Mouse (Mus musculus) spleen, adult 18-20 months (tissue): ENCODE results near the gene Dda1.
A peak's percentile ranks its signal among the peaks of the same experiment; 100 is the strongest.
"Not testable (repeated sequence)": the region's sequence is repeated elsewhere in the genome, so short reads cannot be mapped to it uniquely, and the experiment has no call there.

Experiments used
- DNase-seq, 2 experiments: peaks; one replicate each; pipeline ENCODE4 v3.0.0; 2022; ENCODE audit warnings: mixed read lengths in 2 of 2

The Dda1 gene

DNA sequence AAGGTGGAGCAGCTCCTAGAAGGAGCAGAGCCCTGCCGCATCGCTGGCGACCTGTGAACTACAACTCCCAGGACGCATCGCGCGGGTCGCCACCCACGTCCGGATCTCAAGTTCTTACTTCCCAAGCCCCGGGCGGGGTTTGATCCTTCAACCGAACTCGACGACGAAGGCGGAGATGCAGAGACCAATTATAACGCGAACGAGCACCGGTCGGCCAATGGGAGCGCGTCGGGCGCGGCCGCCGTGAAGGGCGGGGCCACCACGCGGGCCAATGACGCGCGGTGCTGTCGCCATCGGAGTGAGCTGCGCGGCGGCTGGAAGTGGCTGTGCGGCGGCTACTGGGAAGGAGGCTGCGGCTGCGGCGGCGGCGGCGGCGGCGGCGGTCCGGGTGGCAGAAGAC, at the start of gene Dda1:
TSS of gene Dda1 (plus strand) at position 284 of the 400 bp plus-strand sequence.
- peak; percentile 91 to 95 for DNase-seq

DNA sequence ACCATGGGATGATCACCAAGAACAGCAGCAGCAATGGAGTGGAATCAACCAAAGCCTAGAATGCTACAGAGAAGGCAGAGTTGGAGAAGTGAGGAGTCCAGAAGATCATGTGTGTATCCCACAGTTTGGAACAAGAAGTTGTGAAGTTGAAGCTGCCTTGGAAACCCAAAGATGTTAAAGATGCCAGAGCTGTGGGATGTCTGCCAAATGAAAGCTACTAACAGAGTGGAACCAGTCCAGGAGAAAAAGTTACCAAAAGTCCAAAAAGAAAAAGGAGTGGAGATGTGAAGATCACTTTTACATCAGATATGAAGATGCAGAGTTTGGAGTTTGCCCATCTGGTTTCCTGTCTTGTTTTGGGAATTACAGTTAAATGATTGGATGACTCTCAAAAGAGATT, 46.9 kb upstream of the Dda1 start:
- DNase-seq = no peak

DNA sequence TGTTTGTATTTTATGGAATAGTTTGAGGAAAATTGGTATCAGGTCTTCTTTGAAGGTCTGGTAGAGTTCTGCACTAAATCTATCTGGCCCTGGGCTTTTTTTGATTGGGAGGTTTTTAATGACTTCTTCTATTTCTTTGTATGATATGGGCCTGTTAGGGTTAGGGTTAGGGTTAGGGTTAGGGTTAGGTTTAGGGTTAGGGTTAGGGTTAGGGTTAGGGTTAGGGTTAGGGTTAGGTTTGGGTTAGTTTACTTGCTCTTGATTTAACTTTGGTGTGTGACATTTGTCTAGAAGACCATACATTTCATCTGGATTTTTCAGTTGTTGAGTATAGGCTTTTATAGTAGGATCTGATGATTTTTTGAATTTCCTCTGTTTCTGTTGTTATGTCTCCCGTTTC, 36.1 kb upstream of the Dda1 start:
- DNase-seq = not testable (repeated sequence)

DNA sequence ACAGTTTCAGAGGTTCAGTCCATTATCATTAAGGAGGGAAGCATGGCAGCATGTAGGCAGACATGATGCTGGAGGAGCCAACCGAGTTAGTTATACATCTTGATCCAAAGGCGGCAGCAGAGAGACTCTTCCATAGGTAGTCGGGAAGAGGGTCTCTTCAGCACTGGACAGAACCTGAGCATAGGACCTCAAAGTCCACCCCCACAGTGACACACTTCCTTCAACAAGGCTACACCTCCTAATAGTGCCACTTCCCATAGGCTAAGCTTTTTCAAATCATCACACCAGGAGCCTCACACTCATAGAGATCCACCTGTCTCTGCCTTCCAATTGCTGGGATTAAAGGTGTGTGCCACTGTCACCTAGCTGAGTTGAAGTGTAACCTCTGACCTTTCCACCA, 32.0 kb upstream of the Dda1 start:
- no peak for DNase-seq

DNA sequence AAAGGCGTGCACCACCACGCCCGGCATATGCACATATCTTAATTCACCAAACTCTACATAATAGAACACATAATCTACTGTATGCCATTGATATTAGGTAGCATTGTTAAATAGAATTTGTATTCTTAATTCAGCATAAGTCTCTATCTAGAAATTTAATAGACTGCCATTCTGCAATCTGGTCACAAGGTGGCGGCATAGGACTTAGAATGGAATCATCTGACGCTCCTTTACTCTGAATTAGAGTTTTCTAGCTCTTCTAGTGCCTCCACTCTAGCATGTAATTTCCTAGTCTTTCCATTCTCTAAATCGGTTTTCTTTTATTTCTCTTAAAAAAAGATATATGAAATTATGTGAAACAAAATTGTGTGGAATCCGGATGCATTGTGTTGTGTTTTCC, 27.6 kb upstream of the Dda1 start:
- peak in 1 of 2 experiments; percentile 35 for DNase-seq

DNA sequence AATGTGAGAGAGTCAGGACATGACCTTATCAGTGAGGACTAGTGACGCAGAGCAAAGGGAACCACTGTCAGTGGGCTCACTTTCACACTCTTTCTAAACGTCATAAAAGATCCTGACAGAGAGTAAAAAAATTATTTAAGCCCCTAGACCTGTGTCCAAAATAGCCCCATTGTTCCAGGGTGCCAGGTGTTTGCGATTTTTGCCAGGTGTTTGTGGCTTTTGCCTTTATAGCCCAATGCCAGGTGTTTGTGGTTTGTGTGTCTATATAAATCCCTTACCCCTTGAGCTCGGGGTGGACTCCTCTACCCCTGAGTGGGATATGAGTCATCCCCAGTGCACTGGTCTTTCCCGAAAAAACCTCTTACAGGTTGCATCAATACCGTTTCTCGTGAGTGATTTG, 23.9 kb upstream of the Dda1 start:
- no peak for DNase-seq

DNA sequence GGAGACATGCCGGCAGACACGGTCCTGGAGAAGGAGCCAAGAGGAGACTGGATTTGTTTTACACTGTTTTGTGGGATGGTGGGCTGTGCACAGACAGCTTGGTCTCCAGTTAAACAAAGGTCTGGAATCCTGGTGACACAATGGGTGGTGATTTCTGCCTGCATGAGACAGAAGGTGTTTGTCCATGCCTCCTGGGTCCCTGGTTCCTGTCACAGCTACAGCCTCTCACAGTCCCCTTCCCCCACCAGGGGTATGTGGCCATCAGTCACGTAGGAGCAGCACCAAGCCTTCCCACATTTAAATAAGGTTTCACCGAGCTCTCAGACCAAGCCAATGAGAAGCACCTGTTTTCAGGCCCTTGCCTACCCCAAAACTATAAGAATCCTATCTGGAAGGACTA, 17.7 kb upstream of the Dda1 start:
- DNase-seq = no peak

DNA sequence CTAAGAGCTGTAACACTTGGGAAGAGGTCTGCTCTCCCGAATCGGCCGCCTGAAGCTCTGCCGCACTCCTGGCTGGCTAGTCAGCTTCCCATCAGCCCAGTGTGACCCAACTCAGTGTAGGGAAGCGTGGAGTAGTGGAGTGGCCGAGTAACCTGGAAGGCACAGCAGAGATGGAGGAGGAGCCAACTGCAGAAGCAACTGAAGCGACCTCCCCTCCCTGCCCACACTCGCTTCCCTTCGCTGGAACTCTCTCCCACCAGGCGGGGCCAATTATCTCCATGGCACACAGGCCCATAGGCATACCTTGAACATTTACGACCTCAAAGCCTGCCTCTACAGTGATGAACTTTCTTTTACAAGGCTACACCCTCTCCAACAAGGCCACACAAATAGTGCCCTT, 17.2 kb upstream of the Dda1 start:
- DNase-seq = no peak

DNA sequence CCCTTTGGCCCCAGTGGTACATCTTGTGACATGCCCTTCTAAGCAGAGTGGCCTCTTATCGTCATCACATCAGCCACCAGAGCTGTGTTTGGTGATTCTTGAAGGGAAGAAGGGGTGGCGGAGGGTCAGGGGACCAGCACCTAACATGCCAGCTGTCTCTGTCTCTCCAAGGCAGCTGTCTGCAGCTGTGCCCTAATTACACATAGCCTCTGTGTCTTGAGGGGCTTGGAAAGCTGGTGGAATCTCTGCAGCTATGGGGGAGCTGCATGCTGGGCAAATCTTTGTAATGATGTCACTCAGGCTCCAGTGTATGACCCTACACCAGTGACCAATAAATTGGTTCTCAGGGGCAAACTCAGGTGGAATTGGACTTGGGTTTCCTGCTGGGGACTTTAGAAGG, 16.3 kb upstream of the Dda1 start:
- no peak for DNase-seq

DNA sequence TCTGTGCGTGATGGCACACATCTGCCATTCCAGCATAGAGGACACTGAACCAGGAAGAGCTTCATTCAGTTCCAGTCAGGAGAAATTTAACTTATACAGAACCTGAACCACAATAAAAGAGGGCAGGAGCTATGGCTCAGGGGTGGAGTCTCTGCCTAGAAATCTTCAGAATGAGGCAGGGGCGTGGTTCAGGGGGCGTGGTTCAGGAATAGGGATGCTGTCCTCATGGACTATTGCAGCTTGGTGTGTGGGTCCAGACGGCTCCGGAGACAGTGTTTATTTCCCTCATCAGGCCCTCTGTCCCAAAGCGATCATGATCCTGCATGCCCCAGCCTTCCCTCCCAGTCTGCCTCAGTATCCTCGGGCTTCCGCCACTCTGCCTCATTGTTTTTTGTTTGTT, 14.3 kb upstream of the Dda1 start:
- DNase-seq = peak in 1 of 2 experiments; percentile 0

DNA sequence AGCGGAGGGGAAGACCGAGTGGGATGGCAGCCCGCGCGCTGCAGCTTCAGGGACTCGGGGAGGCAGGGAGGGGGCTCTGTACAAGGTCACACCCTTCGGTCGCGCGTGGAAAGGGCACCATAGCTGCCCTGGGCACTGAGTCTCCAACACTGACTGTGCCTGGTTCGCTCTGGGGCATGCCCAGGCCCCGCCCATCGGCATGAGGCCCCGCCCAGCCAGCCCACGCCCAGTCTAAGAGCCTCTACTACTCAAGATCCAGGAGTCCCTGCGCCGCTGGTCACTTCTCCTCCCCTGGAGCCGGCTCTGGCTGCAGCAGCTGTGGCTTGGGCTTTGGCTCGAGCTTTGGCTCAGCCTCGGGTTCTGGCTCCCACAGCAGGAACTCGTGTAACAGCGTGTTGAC, 12.1 kb upstream of the Dda1 start:
- no peak for DNase-seq

DNA sequence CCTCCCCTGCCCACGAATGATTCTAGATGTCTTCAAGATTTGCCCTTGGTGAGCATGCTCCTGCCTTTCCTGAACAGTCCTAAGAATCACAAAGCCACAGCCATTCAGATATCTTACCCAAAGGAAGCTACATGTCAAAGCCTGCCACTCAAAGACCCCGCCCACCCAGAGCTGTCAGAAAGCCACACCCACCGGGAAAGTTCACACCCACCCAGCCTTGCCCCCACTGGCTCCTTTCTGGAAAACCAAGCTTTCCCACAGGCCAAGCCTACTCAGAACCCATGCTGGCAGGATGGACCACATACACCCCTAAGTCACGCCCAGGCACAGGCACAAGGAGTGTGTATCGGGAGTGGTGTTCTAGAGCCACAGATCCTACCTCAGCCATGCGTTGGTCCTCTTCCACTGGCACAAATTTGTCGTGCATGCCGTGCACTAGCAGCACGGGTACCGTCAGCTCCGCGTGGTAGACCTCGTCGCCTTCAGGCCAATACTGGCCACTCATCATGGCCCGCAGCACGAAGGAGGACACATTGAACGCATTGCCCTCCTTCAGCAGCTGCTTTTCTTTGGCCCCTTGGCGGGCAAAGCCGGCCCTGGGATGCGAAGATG, 11.2 kb upstream of the Dda1 start:
- no peak for DNase-seq

DNA sequence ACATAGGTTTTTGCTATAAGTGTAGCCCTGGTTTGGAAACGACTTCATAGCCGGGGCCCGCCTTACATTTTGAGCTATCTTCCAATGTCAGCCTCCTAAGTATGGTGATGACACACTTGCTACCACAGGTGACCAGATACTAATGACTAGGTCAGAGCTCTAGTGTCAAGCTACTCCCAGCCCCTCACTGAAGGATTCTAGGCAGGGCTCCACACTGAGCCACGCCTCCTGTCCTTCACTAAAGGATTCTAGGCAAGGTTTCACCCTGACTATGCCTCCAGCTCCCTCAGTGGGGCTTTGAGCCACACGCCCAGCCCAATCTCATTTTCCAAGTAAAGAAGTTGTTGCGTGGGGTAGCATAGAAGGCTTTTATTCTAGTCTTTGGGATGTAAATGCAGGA, 8.3 kb upstream of the Dda1 start:
- DNase-seq = no peak

DNA sequence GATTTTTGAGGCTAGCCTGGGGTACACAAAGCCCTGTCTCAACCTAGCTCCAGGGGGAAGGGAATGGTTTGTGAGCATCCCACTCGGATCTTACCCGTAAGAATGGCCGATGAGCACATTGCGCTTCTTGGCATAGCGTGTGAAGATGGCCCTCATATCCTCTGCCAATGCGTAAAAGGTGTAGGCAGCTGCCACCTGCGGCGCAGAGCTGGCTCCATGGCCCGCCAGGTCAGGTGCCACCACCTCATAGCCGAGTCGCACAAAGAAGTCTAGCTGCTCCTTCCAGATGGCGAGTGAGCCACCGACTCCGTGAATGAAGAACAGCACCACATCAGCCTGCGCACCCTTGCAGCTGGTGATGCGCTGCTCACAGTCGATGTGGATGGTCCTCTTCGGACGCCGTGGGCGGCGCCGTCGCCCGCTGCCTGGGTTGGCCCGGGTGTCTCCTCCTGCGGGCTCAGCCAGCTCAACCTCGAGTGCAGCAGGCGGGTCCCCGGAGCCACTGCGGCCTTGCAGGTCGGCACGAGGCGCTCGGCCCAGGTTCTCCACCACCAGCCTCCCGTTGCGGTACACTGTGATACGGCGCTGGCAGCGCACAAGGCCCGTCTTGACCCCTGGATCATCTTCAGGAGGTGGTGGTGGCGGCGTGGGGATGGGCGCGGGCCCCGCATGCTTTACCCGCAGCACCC, 7.7 kb upstream of the Dda1 start:
- DNase-seq = no peak

DNA sequence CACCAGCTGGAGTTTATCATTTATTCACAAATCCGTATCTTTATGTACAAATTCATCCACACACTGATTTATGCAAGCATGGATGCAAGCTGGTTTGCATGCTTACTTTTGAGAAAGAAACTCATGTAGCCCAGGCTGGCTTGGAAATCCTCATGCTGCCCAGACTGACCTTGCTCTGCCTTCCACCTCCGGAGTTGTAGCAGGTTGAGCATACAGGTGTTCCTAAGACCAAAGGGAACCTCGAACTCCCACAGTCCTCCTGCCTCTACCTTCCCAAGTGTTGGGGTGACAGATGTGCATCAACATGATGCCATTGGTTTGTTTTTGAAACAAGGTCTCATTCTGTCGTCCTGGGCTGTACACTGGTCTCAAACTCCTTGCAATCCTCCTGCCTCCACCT, 6.8 kb upstream of the Dda1 start:
- DNase-seq = no peak

DNA sequence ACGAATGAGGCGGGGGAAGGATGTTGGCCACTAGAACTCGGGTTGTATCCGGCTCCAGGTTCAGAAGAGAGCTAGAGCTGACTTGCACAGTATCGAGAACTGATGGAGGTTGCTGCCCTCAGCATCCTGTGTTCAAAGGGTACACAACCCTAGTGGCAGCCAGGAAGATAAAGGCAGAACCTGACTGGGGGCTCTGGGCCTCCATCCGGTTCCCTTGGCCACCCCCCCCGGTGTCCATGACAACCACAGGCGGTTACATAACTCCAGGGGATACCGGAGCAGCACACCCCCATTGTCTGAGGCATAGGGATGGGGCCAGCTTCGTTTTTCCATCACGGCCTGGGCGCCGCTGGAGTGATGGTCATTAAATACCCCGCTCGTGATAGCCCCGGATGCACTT, 6.2 kb upstream of the Dda1 start:
- peak; percentile 54 to 55 for DNase-seq

DNA sequence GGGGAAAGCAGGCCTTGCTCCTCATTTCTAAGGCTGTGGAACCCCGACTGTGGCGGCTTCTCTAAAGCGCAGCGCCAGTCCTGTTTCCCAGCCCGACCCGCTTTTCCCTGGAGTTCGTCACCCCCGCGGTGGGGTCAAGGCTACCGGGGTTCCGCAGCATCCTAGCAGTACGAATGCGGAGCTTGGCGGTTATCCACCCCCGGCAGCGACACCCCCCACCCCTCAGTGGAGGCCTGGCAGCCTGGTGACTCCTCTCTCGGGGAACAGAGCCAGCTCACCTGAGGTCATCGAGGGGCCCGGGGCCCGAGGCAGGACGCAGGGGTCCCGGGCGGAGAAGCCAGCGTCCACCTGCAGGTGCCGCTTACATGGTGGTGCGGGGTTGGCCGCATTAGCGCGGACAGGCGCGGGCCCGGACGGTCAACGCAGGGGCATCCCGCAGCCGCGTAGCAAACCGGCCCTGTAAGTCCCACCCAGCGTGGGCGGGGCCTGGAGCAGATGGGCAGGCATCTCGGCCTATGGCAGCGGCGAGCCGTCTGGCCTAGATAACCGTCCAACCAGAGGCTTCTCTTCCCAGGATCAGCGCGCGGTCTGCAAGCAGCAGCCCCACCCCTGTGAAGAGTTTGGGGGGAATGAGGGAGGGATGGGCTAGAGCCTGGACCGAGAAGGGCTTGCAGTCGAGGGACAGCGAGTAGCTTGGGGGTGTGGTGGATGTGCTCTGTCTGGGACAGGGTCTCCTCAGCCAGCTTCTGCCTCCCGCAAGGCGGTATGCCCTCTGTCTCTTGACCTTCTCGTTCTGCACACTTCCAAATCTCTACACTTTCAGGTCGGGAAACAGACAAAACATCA, 5.6 kb upstream of the Dda1 start, which contains the start of gene Abhd8:
TSS of gene Abhd8 (minus strand) at position 468 of the 846 bp plus-strand sequence.
- peak; percentile 91 to 98 for DNase-seq

DNA sequence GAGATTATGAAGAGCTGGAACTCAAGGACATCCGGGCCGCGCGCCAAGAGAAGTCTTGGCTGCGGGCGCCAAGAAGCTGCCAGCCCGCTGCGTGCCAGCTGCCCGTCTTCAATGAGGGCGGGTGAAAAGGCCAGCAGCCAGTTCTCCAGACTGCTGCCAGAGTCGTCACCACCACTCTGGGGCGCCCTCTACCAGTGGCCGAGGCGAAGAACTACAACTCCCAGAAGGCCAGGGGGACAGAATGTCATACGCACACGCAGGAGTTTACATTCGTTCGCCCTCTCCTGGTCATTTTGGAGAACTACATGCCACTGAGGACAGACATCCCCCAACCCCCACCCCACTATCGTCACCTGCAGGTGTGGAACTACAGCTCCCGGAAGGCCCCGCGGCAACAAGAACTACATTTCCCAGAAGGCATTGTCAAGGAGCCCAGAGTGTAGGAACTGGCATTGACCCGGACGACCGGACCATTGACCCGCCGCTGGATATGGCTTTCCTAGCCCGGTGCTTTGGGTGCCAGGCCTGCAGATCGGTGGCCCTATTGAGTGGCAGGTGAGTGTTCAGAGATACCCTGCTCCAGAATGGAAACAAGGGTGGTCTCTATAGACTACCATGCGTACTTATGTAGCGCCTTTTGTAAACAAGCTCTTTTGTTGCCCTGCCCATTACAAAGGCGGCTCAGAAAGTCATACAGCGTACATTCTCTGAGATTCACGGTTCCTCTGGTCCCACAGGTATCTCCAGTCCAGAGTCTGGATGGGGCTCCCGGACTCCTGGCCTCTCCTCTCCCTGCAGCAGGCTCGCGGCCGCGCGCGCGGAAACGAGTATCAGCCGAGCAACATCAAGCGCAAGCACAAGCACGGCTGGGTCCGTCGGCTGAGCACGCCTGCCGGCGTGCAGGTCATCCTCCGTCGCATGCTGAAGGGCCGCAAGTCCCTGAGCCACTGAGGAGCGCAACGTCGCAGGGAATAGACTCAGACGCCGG, 4.2 kb upstream of the Dda1 start, which contains the start of gene Mrpl34:
TSS of gene Mrpl34 (plus strand) at position 447 of the 988 bp plus-strand sequence.
- peak; percentile 94 to 98 for DNase-seq

DNA sequence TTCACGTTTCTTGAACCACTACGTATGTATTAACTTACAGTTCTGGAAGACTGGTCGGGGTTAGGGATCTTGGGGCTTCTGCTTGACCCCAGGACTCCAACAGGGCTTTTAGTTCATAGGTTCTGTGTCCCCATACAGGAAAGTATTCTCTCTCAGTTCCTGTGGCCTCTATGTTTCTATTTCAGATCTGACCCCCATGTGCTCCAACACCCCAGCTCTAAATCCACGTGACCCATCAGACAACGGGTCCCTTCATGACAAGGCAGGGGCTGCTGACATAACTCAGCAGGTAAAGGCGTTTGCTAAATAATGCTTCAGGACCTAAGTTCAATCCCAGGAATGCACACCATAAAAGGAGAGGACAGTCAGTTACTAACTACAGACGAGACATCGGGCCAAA, 3.3 kb upstream of the Dda1 start:
- no peak for DNase-seq

DNA sequence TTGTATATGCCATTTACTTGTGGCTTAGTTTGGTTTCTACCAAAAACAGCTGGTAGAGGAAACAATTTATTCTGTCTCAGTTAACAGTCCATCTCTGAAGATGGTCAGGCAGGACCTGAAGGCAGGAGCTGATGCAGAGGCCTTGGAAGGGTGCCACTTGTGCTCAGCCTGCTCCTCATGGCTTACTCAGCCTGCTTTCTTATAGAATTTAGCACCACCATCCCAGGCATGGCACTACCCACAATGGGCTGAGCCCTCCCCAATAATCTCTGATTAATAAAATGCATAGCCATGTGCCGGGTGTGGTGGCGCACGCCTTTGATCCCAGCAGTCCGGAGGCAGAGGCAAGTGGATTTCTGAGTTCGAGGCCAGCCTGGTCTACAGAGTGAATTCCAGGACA, 2.8 kb upstream of the Dda1 start:
- no peak for DNase-seq

DNA sequence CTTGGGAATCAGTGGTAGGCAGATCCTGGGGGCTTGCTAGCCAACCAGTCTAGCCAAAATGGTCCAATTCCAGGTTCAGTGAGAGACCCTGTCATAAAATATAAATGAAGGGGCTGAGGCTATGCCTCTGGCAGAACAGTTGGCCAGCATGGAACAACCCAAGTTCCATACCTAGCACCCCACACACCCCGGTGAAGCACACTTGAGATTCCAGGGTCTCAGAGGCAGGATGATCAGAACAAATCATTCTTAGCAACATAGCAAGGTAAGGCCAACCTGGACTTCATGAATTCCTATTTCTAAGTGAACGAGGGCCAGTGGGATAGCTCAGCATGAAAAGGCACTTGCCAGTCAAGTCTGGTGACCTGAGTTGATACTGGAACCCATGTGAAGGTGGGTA, 1.8 kb upstream of the Dda1 start:
- no peak for DNase-seq

DNA sequence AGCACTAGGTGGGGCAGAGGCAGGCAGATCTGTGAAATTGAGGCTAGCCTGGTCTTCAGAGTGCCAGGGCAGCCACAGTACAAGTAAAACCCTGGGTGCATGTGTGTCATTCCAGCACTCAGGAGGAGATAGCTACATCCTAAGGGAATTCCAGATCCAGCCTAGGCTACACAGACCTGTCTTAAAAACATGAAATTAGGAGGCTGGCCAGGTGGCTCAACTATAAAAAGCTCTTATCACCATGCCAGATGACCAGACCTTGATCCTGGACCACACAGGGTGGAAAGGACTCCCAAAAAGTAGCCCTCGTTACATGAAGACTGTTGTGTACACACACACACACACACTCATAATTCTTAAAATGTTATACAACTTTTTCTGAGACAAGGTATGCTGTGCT, 998 bp upstream of the Dda1 start:
- DNase-seq = no peak

DNA sequence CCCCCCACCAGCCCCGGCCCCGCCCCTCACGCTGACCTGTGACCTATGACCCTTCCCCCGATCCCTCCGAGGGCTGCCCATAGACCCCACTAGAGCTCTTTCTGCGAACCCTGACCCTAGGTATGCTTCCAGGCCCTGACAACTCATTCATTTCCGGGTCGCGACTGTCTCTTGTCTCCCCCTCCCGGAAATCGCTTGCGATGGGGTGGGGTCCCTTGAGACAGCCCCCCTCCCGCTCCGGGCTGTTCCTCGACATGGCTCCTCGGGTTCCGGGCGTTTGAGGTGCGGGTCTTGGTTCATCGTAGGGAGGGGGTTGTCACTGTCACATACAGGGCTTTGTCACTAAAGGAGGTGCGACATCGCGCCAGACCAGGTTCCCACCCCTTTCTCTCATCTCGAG, 412 bp downstream of the Dda1 start:
- DNase-seq = peak; percentile 45
